Mouse (Mus musculus): ENCODE results near the gene Eno2. TPM values are rescaled to one million over a fixed set of nuclear protein-coding genes. Genes with fewer than 3 reads are reported as not detected.
"Not testable (repeated sequence)": the region's sequence is repeated elsewhere in the genome, so short reads cannot be mapped to it uniquely, and the experiment has no call there.

The Eno2 gene
- polyA plus RNA-seq, 1 experiment from 2014 or later = 6.0 TPM

DNA sequence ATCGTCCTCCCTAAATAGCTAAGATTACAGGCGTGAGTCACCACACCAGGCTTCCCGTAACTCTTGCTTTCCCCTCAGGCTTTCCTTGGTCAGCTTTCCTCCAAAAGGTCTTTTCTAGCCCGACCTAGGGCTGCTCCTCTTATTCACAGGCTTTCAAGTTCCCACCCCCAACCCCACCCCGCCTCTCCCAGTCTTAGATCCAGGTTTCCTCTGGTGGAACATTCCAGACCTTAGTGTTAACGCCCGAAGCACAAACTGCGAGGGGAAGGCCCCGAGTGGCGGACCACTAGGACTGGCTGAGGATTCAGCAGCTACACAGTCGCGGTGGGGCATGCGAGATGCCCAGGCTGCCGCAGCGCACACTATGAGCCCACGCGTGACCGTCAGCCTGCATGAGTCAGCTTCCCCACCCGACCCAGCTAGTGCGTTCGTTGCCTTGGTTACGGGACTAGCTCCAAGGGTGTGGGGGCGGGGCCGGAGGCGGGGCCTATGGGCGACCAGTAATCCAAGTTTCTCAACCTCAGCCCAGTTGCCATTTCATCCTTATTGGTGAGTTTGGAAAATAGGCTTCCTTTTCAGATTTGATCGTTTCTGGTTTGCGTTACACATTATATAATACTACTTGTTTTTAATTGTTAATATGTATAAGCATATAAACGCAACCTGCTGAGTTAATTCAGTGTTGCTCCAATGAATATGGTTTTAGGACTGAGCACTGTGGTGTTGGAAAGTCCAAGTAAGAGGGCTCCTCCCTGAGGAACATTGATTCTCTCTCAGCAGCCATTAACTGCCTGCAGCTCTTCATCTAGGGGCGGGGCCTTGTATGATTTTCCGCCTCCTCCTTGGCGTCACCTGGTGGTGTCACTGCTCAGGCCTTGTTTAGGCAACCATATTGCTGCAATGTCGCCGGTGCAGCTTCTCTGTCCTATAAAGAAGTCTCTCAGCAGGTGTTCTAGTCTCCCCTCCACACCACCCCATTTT, 36.2 kb upstream of the Eno2 start:
- ATAC-seq (ENCODE audit: insufficient number of reproducible peaks, low FRiP score) = peak; percentile 90

DNA sequence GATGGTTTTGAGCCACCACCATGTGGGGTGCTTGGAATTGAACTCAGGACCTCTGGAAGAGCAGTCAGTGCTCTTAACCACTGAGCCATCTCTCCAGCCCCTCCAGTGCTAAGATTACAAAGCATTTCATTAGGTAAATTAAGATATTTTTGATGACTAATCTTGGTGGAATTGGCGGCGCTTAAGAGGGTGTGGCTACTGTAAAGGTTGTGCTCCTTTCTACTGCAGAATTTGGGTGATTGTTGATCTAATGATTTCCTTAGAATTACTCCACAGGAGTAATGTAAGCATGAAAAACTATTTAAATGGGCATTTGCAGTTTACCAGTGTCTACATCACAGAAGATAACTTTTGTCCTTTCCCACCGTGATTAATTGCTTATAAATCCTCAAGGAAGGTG, 34.9 kb upstream of the Eno2 start:
- no peak overlapping the region for H3K4me3 ChIP-seq
- no peaks in the 10 kb centered on the region for H3K36me3 ChIP-seq
- no peak overlapping the region for H3K4me2 ChIP-seq
- WGBS = 94% methylated on average over 3 of the region's 3 CpGs
- ATAC-seq (ENCODE audit: insufficient number of reproducible peaks, low FRiP score) = no peak
- H3K27me3 ChIP-seq (replicated peaks) = no peaks in the 10 kb centered on the region
- H3K27ac ChIP-seq (ENCODE audit: poor library complexity, severe bottlenecking) = no peak overlapping the region
- H3K9me3 ChIP-seq (replicated peaks) = no peaks in the 10 kb centered on the region
- peaks cover 32% of the 10 kb centered on the region for H3K4me1 ChIP-seq (replicated peaks)
- H3K9ac ChIP-seq = no peak overlapping the region

More for the DNA sequence above, 36.2 kb upstream of the Eno2 start:
- Histone ChIP-seq H3K27me3 (replicated peaks) (no peaks in the 10 kb centered on the region), H3K27ac (ENCODE audit: poor library complexity, severe bottlenecking) (peak overlapping the region; percentile 96), H3K9ac (peak overlapping the region; percentile 77), H3K4me2 (peak overlapping the region; percentile 83), H3K9me3 (replicated peaks) (no peaks in the 10 kb centered on the region), H3K36me3 (peaks cover 8% of the 10 kb centered on the region), H3K4me3 (peak overlapping the region; percentile 58), H3K4me1 (replicated peaks) (peaks cover 43% of the 10 kb centered on the region)
- 2% methylated on average over 34 of the region's 34 CpGs for WGBS

DNA sequence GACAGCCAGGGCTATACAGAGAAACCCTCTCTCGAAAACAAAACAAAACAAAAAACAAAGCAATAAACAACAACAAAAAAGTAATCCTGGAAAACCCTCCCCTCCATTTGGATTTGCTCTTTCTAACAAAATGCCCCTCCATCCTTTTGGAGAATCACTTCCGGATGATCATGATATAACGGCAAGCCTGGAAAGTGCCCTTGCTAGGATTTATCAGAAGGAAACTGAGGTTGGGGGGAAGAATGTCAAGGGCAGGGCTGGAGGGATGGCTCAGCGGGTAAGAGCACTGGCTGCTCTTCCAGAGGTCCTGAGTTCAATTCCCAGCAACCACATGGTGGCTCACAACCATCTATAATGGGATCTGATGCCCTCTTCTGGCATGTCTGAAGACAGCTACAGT, 34.2 kb upstream of the Eno2 start:
- not testable (repeated sequence) for ATAC-seq (ENCODE audit: insufficient number of reproducible peaks, low FRiP score); H3K9ac ChIP-seq; H3K27ac ChIP-seq (ENCODE audit: poor library complexity, severe bottlenecking); H3K27me3 ChIP-seq (replicated peaks); H3K36me3 ChIP-seq; H3K4me3 ChIP-seq; H3K4me2 ChIP-seq; H3K9me3 ChIP-seq (replicated peaks)
- H3K4me1 ChIP-seq (replicated peaks) = peaks cover 32% of the 10 kb centered on the region
- WGBS = 92% methylated on average over 4 of the region's 4 CpGs

DNA sequence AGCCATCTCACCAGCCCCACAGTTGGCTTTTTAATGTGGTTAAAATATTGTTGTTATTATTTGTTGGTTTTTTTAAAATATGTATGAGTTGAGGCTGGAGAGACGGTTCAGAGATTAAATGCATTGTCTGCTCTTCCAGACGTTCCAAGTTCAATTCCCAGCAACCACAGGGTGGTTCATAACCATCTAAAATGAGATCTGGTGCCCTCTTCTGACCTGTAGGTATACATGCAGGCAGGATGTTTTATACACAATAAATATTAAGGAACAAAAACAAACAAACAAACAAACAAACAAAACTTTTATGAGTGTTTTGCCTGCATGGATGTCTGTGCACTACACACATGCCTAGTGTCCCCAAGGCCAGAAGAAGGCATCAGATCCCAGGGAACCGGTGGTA, 33.6 kb upstream of the Eno2 start:
- no peak overlapping the region for H3K4me2 ChIP-seq
- H3K4me1 ChIP-seq (replicated peaks) = peaks cover 27% of the 10 kb centered on the region
- no peak for ATAC-seq (ENCODE audit: insufficient number of reproducible peaks, low FRiP score)
- H3K27me3 ChIP-seq (replicated peaks) = no peaks in the 10 kb centered on the region
- H3K9me3 ChIP-seq (replicated peaks) = no peaks in the 10 kb centered on the region
- H3K4me3 ChIP-seq = no peak overlapping the region
- 76% methylated on average over 3 of the region's 3 CpGs for WGBS
- no peak overlapping the region for H3K27ac ChIP-seq (ENCODE audit: poor library complexity, severe bottlenecking)
- H3K36me3 ChIP-seq = no peaks in the 10 kb centered on the region
- no peak overlapping the region for H3K9ac ChIP-seq

DNA sequence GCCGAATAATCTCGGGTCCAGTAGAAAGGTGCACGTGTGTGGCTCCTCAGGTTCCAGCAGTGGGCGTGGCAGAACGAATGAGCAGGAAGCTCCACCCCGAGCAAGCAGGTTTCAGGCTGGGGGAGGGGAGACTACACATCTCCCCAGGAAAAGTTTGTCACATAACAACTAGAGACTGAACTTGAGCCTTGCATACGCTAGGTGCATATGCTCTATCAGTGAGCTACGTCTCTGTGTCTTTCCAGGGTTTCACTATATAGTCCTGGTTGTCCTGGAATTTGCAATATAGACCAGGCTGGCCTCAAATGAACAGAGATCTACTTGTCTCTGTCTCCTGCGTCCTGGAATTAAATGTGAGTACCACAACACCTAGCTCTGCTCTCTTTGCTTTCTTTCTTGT, 32.9 kb upstream of the Eno2 start:
- ATAC-seq (ENCODE audit: insufficient number of reproducible peaks, low FRiP score); H3K27ac ChIP-seq (ENCODE audit: poor library complexity, severe bottlenecking); H3K9ac ChIP-seq; H3K9me3 ChIP-seq (replicated peaks); H3K36me3 ChIP-seq; H3K27me3 ChIP-seq (replicated peaks): not testable (repeated sequence)
- H3K4me2 ChIP-seq = peak overlapping the region; percentile 53
- peak overlapping the region; percentile 23 for H3K4me3 ChIP-seq
- H3K4me1 ChIP-seq (replicated peaks) = peaks cover 21% of the 10 kb centered on the region
- WGBS = 13% methylated on average over 6 of the region's 9 CpGs

DNA sequence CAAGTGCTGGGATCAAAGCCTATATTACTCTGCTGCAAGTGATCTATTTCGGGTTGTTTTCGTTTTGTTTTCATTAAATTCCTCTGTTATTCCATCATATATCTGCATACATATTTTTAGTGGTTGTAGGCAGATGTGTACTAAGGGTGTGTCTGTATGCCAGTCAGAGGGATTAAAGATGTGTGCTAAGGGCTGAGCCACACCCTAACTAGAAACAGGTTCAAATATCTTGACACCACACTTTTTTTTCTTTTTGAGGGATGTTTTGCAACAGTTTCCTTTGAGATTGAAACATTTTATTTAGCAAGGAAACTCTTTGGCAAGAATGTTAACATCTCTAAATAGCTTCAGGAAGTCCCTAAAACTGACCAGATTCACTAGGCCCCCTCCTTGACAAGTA, 26.7 kb upstream of the Eno2 start:
- Histone ChIP-seq H3K9me3 (replicated peaks) (no peaks in the 10 kb centered on the region), H3K27ac (ENCODE audit: poor library complexity, severe bottlenecking) (no peak overlapping the region), H3K27me3 (replicated peaks) (no peaks in the 10 kb centered on the region), H3K4me3 (no peak overlapping the region), H3K36me3 (no peaks in the 10 kb centered on the region), H3K4me1 (replicated peaks) (no peaks in the 10 kb centered on the region), H3K9ac (no peak overlapping the region), H3K4me2 (no peak overlapping the region)
- 86% methylated on average over 2 of the region's 2 CpGs for WGBS
- ATAC-seq (ENCODE audit: insufficient number of reproducible peaks, low FRiP score) = no peak

DNA sequence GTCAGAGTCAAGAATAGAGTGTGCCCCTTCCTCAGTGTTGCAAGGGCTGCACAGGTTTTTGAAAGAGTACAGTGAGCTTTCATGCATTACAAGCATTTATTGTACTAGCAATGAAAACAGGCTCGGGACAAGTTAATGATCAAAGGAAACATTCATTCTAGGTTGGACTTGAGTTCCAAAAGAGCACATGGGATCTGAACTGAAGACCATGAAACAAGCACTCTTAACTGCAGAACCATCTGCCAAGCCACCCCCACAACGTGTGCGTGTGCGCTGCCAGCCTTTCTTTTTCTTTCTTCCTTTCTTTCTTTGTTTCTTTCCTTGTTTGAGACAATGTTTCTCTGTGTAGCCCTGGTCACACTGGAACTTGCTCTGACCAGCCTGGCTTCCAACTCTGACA, 26.3 kb upstream of the Eno2 start:
- H3K9ac ChIP-seq = no peak overlapping the region
- no peak for ATAC-seq (ENCODE audit: insufficient number of reproducible peaks, low FRiP score)
- no peaks in the 10 kb centered on the region for H3K4me1 ChIP-seq (replicated peaks)
- WGBS = 81% methylated on average over 4 of the region's 4 CpGs
- no peaks in the 10 kb centered on the region for H3K27me3 ChIP-seq (replicated peaks)
- no peaks in the 10 kb centered on the region for H3K9me3 ChIP-seq (replicated peaks)
- no peak overlapping the region for H3K27ac ChIP-seq (ENCODE audit: poor library complexity, severe bottlenecking)
- no peak overlapping the region for H3K4me3 ChIP-seq
- no peaks in the 10 kb centered on the region for H3K36me3 ChIP-seq
- no peak overlapping the region for H3K4me2 ChIP-seq

DNA sequence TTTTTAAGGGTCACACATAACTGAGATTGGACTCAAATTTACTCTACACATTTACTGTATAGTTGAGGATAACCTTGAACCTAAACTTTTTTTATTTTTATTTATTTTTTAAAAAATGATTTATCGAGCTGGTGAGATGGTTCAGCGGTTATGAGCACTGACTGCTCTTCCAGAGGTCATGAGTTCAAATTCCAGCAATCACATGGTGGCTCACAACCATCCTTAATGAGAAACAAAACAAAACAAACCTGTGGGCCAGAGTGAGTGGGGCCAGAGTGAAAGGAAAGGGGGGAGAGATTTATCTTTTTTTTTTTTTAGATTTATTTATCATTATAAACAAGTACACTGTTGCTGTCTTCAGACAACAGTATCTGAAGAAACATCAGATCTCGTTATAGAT, 22.4 kb upstream of the Eno2 start:
- no peak overlapping the region for H3K9ac ChIP-seq
- no peaks in the 10 kb centered on the region for H3K4me1 ChIP-seq (replicated peaks)
- no peaks in the 10 kb centered on the region for H3K27me3 ChIP-seq (replicated peaks)
- no peak overlapping the region for H3K4me3 ChIP-seq
- no peak overlapping the region for H3K27ac ChIP-seq (ENCODE audit: poor library complexity, severe bottlenecking)
- ATAC-seq (ENCODE audit: insufficient number of reproducible peaks, low FRiP score) = no peak
- H3K4me2 ChIP-seq = no peak overlapping the region
- no peaks in the 10 kb centered on the region for H3K36me3 ChIP-seq
- WGBS = 75% methylated on average over 3 of the region's 3 CpGs
- H3K9me3 ChIP-seq (replicated peaks) = no peaks in the 10 kb centered on the region

DNA sequence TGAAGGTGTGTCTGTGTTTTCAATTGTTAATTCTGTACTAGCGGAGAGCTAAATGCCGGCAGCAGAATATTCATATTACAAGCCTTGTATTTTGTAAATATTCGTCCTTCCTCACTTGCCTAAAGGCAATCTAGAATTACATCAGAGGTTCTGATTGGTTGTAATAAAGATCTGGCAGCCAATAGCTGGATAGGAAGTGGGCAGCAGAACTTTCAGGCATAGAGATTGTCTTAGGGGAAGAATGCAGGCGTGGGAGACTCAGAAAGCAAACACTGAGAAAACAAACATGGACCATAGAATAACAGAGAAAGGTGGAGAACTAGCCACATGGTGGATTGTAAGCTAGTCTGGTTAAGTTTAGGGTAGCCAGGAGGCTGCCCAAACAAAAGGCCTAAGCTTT, 20.6 kb upstream of the Eno2 start:
- Histone ChIP-seq H3K4me1 (replicated peaks) (no peaks in the 10 kb centered on the region), H3K9ac (no peak overlapping the region), H3K27ac (ENCODE audit: poor library complexity, severe bottlenecking) (no peak overlapping the region), H3K9me3 (replicated peaks) (no peaks in the 10 kb centered on the region), H3K4me2 (no peak overlapping the region), H3K36me3 (no peaks in the 10 kb centered on the region), H3K27me3 (replicated peaks) (no peaks in the 10 kb centered on the region), H3K4me3 (no peak overlapping the region)
- 66% methylated on average over 4 of the region's 4 CpGs for WGBS
- no peak for ATAC-seq (ENCODE audit: insufficient number of reproducible peaks, low FRiP score)

DNA sequence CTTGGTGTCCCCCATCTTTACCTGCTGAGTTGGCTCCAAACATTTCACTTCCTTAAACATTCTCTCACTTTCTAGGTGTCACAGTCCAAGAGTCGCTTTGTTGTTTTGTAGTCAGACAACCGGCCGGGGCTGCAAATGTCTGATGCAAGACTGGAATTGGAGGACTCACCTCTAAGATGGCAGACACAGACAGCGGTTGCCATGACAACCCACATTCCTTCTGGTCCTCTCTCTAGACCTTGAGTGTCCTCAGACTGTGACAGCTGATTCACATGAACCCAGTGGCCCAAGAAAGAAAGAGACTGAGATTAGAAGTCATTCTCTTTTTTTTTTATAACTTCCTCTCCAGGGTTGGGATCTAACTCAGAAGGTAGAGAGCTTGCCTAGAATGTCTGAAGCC, 20.0 kb upstream of the Eno2 start:
- no peak for ATAC-seq (ENCODE audit: insufficient number of reproducible peaks, low FRiP score)
- Histone ChIP-seq H3K27ac (ENCODE audit: poor library complexity, severe bottlenecking) (no peak overlapping the region), H3K4me1 (replicated peaks) (no peaks in the 10 kb centered on the region), H3K4me2 (no peak overlapping the region), H3K9ac (no peak overlapping the region), H3K4me3 (no peak overlapping the region), H3K36me3 (no peaks in the 10 kb centered on the region), H3K9me3 (replicated peaks) (no peaks in the 10 kb centered on the region), H3K27me3 (replicated peaks) (no peaks in the 10 kb centered on the region)
- 82% methylated on average over 4 of the region's 4 CpGs for WGBS

DNA sequence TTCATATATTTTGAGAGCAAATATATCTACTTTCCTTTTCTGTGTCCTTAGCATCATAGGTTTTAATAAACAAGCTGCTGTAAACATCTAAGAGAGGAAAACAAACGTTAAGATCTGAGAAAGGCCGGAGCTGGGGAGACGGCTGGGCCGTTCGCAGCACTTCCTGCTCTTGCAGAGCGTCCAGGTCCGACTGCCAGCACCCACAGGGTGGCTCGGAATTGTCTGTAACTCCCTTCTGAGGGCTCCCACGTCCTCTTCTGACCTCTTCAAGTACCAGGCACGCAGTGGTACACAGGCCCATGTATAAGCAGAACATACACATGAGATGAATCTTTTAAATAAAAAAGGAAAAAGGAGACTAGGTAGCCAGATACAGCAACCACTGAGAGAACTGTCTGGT, 18.2 kb upstream of the Eno2 start:
- no peaks in the 10 kb centered on the region for H3K27me3 ChIP-seq (replicated peaks)
- H3K27ac ChIP-seq (ENCODE audit: poor library complexity, severe bottlenecking) = no peak overlapping the region
- no peak for ATAC-seq (ENCODE audit: insufficient number of reproducible peaks, low FRiP score)
- WGBS = 72% methylated on average over 10 of the region's 10 CpGs
- H3K4me3 ChIP-seq = no peak overlapping the region
- H3K9ac ChIP-seq = no peak overlapping the region
- H3K9me3 ChIP-seq (replicated peaks) = no peaks in the 10 kb centered on the region
- 0 out of 2 replicates have a peak, but pooled peaks cover under 1% of the 10 kb centered on the region for H3K4me1 ChIP-seq (replicated peaks)
- no peaks in the 10 kb centered on the region for H3K36me3 ChIP-seq
- no peak overlapping the region for H3K4me2 ChIP-seq
